Mouse (Mus musculus) liver, adult 2 months (tissue): ENCODE measurements around the gene Olfr681.

Source experiments
- CTCF ChIP-seq: fragments of 200-500 bp; IDR thresholded peaks from 2 replicates; pipeline ENCODE4 v1.5.1; 2011; ENCODE audit warnings: low read depth, low read length, control low read depth
- POLR2A ChIP-seq: fragments of 200-500 bp; IDR thresholded peaks from 2 replicates; pipeline ENCODE4 v1.6.1; 2011; ENCODE audit warnings: low read length, control low read depth; ENCODE audit not compliant: insufficient read depth; ENCODE audit errors: extremely low read depth

DNA sequence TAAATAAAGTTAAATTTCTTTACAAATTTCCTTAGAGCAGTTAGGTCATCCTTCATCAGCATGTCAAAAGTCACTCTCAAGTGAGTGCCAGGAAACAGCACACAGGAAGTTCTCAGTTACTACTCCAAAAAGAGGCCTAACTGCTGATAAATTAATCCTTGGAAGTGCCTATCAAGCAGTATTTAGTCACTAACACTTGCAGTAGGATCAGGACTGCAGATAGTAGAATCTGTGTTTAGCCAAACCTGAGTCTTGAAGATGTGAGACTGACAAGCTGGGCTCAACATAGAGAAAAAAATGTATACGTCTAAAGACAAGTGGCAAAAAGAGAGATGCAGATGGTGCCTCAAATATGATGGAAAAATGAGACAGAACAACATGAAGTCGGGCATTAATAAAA is 24.6 kb downstream of the Olfr681 start:
- no peak for TF ChIP-seq CTCF
- no peak for TF ChIP-seq POLR2A
